ENCODE assay signal across 15 mouse cellular contexts in the genomic region with DNA sequence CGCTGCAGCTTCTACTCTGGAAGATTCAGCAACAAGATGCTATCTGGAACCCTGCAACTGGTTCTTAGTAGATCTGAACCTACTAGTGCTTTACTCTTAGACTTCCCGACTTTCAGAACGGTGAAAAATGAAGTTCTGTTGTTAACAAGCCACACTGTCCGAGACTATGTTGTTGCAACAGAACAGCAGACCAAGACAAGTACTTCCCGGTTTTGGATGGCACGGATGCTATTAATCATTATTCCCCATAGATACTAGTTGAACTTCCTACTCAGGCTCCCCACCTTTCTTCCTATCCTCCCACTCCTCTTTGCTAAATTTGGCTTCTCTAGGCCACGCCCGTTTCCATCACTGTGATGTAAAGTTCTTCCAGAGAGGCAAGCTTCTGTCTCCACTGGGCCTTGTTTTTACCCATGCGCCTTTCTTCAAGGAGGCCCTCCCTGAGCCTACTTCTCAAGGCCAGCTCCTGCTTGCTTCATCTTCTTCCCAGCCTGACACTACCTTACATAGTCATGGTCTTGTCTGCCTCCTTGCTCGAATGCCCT.
A peak's percentile ranks its signal among the peaks of the same experiment; 100 is the strongest.
DNase-seq lines count a peak whose midpoint lies in the region; ATAC-seq and TF ChIP-seq lines count a peak whose summit lies in the region.
"Had no signal": no experiment of that assay in that cellular context is flagged by ENCODE, and none has a peak within 500 bp of the region (broad histone marks: within the 10 kb centered on the region; RNA-seq: fewer than 3 reads in every experiment).

No protein-coding gene starts in this region.

- no peak overlapping the region for H3K4me3 ChIP-seq in lung, embryonic 15.5 days
- H3K4me3 ChIP-seq in lung, adult 2 months (replicated peaks; ENCODE audit: extremely low read depth, low read depth, low read length) = no peak overlapping the region
- H3K4me3 ChIP-seq in embryonic fibroblast, embryonic 13.5 days (ENCODE audit: insufficient read depth, low read length) = no peak overlapping the region
- no peak overlapping the region for H3K4me3 ChIP-seq in stomach, embryonic 16.5 days (replicated peaks; ENCODE audit: low read length)
- H3K4me3 ChIP-seq: forebrain, embryonic 15.5 days; limb, embryonic 12.5 days had no signal

- DNase-seq in lung, adult 2 months = no peak
- DNase-seq in NIH3T3 (ENCODE audit: low read depth) = peak; percentile 45
- no peak for DNase-seq in left cerebral cortex, postnatal 36 days (ENCODE audit: low spot score in 2 of 2)
- DNase-seq in cerebellum, adult 11-12 months = no peak
- DNase-seq: cerebellum, postnatal 10 days; heart, postnatal 4 days; layer of hippocampus, adult 9-11 months; midbrain, embryonic 14.5 days had no signal

- 81% methylated on average over 10 of the region's 10 CpGs for WGBS in lung, embryonic 15.5 days
- 80% methylated on average over 10 of the region's 10 CpGs for WGBS in lung, adult 2 months
- WGBS in stomach, embryonic 16.5 days = 86% methylated on average over 10 of the region's 10 CpGs

- H3K9me3 ChIP-seq in lung, embryonic 15.5 days = no peaks in the 10 kb centered on the region
- H3K9me3 ChIP-seq in stomach, embryonic 16.5 days (replicated peaks; ENCODE audit: control insufficient read depth, low read length) = no peaks in the 10 kb centered on the region
- H3K9me3 ChIP-seq: forebrain, embryonic 15.5 days; limb, embryonic 12.5 days had no signal

- no peaks in the 10 kb centered on the region for H3K27me3 ChIP-seq in lung, embryonic 15.5 days
- no peaks in the 10 kb centered on the region for H3K27me3 ChIP-seq in stomach, embryonic 16.5 days (ENCODE audit: control insufficient read depth, insufficient read depth, low read length)
- H3K27me3 ChIP-seq: forebrain, embryonic 15.5 days; limb, embryonic 12.5 days had no signal

- intact Hi-C loops in left cerebral cortex, postnatal 36 days (cut with DNase I) = no loop called here

- TF ChIP-seq POLR2A in lung, adult 2 months (IDR thresholded peaks at IDR 0.05; ENCODE audit: borderline replicate concordance, extremely low read depth, low read depth, low read length) = no peak
- TF ChIP-seq POLR2A in embryonic fibroblast, embryonic 13.5 days (IDR thresholded peaks at IDR 0.05; ENCODE audit: low read depth, low read length) = no peak

- peak overlapping the region; percentile 51; the same call in 1 of the 2 replicates for H3K27ac ChIP-seq in lung, embryonic 15.5 days
- peak overlapping the region; percentile 77 for H3K27ac ChIP-seq in embryonic fibroblast, embryonic 13.5 days (ENCODE audit: insufficient read depth, low read length)
- peak overlapping the region; percentile 56 for H3K27ac ChIP-seq in stomach, embryonic 16.5 days (ENCODE audit: low read length)
- H3K27ac ChIP-seq: forebrain, embryonic 15.5 days; limb, embryonic 12.5 days; liver, embryonic 14.5 days had no signal

- peaks cover 38% of the 10 kb centered on the region for H3K4me1 ChIP-seq in lung, embryonic 15.5 days
- H3K4me1 ChIP-seq in lung, adult 2 months (ENCODE audit: control insufficient read depth, insufficient read depth, low read length) = peaks cover 5% of the 10 kb centered on the region
- peaks cover 19% of the 10 kb centered on the region for H3K4me1 ChIP-seq in embryonic fibroblast, embryonic 13.5 days (ENCODE audit: control insufficient read depth, insufficient read depth, low read length)
- peaks cover 24% of the 10 kb centered on the region for H3K4me1 ChIP-seq in stomach, embryonic 16.5 days (ENCODE audit: control insufficient read depth, insufficient read depth, low read length)
- H3K4me1 ChIP-seq: forebrain, embryonic 15.5 days; limb, embryonic 12.5 days had no signal

- no peaks in the 10 kb centered on the region for H3K36me3 ChIP-seq in lung, embryonic 15.5 days
- no peaks in the 10 kb centered on the region for H3K36me3 ChIP-seq in stomach, embryonic 16.5 days (ENCODE audit: control insufficient read depth, insufficient read depth, low read length)
- H3K36me3 ChIP-seq: forebrain, embryonic 15.5 days; limb, embryonic 12.5 days had no signal

- TF ChIP-seq CTCF in lung, adult 2 months (IDR thresholded peaks at IDR 0.05; ENCODE audit: insufficient read depth, low read length) = no peak
- no peak for TF ChIP-seq CTCF in embryonic fibroblast, embryonic 13.5 days (IDR thresholded peaks at IDR 0.05; ENCODE audit: borderline replicate concordance, insufficient read depth, low read length)

- no peak for ATAC-seq in lung, embryonic 15.5 days (ENCODE audit: borderline replicate concordance, extremely low read depth, low FRiP score, low TSS enrichment)
- no peak for ATAC-seq in stomach, embryonic 16.5 days (ENCODE audit: insufficient read depth, low FRiP score)
- ATAC-seq: activated CD4-positive, CD25-positive, alpha-beta regulatory T cell, adult 4 months; forebrain, embryonic 15.5 days had no signal

- H3K9ac ChIP-seq in lung, embryonic 15.5 days = no peak overlapping the region
- H3K9ac ChIP-seq in stomach, embryonic 16.5 days (ENCODE audit: low read length) = no peak overlapping the region
- H3K9ac ChIP-seq: forebrain, embryonic 15.5 days; limb, embryonic 12.5 days; liver, embryonic 14.5 days had no signal

- H3K4me2 ChIP-seq in lung, embryonic 15.5 days = no peak overlapping the region
- no peak overlapping the region for H3K4me2 ChIP-seq in stomach, embryonic 16.5 days (ENCODE audit: low read depth, low read length)
- H3K4me2 ChIP-seq: forebrain, embryonic 15.5 days; limb, embryonic 12.5 days had no signal
